In the genomic region with DNA sequence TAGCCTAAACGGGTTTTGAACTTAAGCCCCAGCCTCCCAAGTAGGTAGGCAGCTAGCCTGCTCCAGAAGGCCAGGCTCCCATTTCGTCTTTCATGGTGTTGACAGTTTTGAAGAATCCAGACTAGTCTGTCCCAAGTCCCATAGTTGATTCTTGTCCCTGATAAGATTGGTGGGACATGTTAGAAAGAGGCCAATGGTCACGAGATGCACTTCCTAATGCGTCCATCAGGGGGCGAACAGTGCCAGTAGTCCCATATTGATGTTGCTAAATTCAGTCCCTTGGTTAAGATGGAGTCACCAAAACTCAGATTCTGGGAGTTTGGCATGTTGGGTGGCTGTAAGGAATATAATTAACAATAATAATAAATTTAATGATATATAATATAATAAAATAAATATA, we compare ENCODE assay signal across 10 mouse cellular contexts. TPM values are rescaled to one million over a fixed set of nuclear protein-coding genes. Genes with fewer than 3 reads are reported as not detected.
A peak's percentile ranks its signal among the peaks of the same experiment; 100 is the strongest.
DNase-seq lines count a peak whose midpoint lies in the region; ATAC-seq and TF ChIP-seq lines count a peak whose summit lies in the region.
"Had no signal": no experiment of that assay in that cellular context is flagged by ENCODE, and none has a peak within 500 bp of the region (broad histone marks: within the 10 kb centered on the region; RNA-seq: fewer than 3 reads in every experiment).

No protein-coding gene starts in this region.

- peak; percentile 81 for DNase-seq in heart, adult 11 months
- DNase-seq in spleen, adult 12 weeks (ENCODE audit: low spot score): peak; percentile 10
- no peak for DNase-seq in spleen, postnatal 36 days (ENCODE audit: low spot score in 2 of 2)
- DNase-seq in brain, embryonic 14.5 days (ENCODE audit: low read depth): peak; percentile 47
- peak; percentile 31 for DNase-seq in gastrocnemius, postnatal 14 days
- peak; percentile 59 for DNase-seq in lung, postnatal 0 days (ENCODE audit: low spot score)
- peak; percentile 13 to 25 for DNase-seq in thymus, postnatal 36 days

- H3K4me3 ChIP-seq in heart, embryonic 12.5 days: no peak overlapping the region
- no peak overlapping the region for H3K4me3 ChIP-seq in lung, postnatal 0 days (ENCODE audit: low read depth, low read length)

- H3K27ac ChIP-seq in heart, embryonic 12.5 days (ENCODE audit: poor library complexity, severe bottlenecking): no peak overlapping the region
- no peak overlapping the region for H3K27ac ChIP-seq in lung, postnatal 0 days (ENCODE audit: low read length)

- no peak overlapping the region for H3K4me2 ChIP-seq in heart, embryonic 12.5 days
- H3K4me2 ChIP-seq in lung, postnatal 0 days (replicated peaks; ENCODE audit: low read depth, low read length): no peak overlapping the region

- H3K4me1 ChIP-seq in heart, embryonic 12.5 days (replicated peaks): no peaks in the 10 kb centered on the region
- no peaks in the 10 kb centered on the region for H3K4me1 ChIP-seq in lung, postnatal 0 days (ENCODE audit: insufficient read depth, low read depth, low read length)

- TF ChIP-seq CTCF in brain, embryonic 14.5 days (IDR thresholded peaks at IDR 0.05; ENCODE audit: borderline replicate concordance, extremely low read depth, insufficient read depth, insufficient read length): peak; percentile 70; the same call in 1 of the 2 replicates
- TF ChIP-seq CTCF in lung, postnatal 0 days (IDR thresholded peaks at IDR 0.05): peak; percentile 86

- WGBS in heart, embryonic 12.5 days: 28% methylated on average over 5 of the region's 5 CpGs
- 31% methylated on average over 5 of the region's 5 CpGs for WGBS in lung, postnatal 0 days

- H3K27me3 ChIP-seq in heart, embryonic 12.5 days (replicated peaks): no peaks in the 10 kb centered on the region
- no peaks in the 10 kb centered on the region for H3K27me3 ChIP-seq in lung, postnatal 0 days (replicated peaks; ENCODE audit: insufficient read depth, low read length)

- intact Hi-C loops in gastrocnemius, postnatal 14 days (cut with DNase I; ENCODE audit: low total_unique reads): no loop called here

- no peak overlapping the region for H3K9ac ChIP-seq in heart, embryonic 12.5 days
- no peak overlapping the region for H3K9ac ChIP-seq in lung, postnatal 0 days (replicated peaks; ENCODE audit: low read depth)

- no peaks in the 10 kb centered on the region for H3K36me3 ChIP-seq in heart, embryonic 12.5 days
- no peaks in the 10 kb centered on the region for H3K36me3 ChIP-seq in lung, postnatal 0 days (ENCODE audit: insufficient read depth, low read length)

- ATAC-seq in heart, embryonic 12.5 days (ENCODE audit: insufficient number of reproducible peaks, low FRiP score): no peak
- ATAC-seq in lung, postnatal 0 days: no peak

- no peak for TF ChIP-seq POLR2A in brain, embryonic 14.5 days (IDR thresholded peaks at IDR 0.05; ENCODE audit: borderline replicate concordance, extremely low read depth, insufficient read depth, insufficient read length, poor library complexity, severe bottlenecking)

- H3K9me3 ChIP-seq in heart, embryonic 12.5 days (replicated peaks): no peaks in the 10 kb centered on the region
- no peaks in the 10 kb centered on the region for H3K9me3 ChIP-seq in lung, postnatal 0 days (ENCODE audit: low read length)

- no peak for TF ChIP-seq EP300 in lung, postnatal 0 days (IDR thresholded peaks at IDR 0.05)

RNA-seq across cellular contexts. Expression of a gene that starts 20.6 kb away (rescaled TPM):
- 0.08 TPM in 1 of 2 replicates, not detected in the other for polyA plus RNA-seq in heart, embryonic 12.5 days (2016; fragmentation: Nextera tagmentation; extraction: Ambion mirVana)
- polyA plus RNA-seq in brain, embryonic 14.5 days (2012; rRNA removed): 0.05 and 0.08 TPM in 2 replicates
- not detected for total RNA-seq in gastrocnemius, postnatal 14 days (2021)
- 0.13 and 0.25 TPM in 2 replicates for polyA plus RNA-seq in lung, postnatal 0 days (2015; fragmentation: Nextera tagmentation; extraction: Ambion mirVana)
- polyA plus RNA-seq: neural tube, embryonic 14.5 days had no signal

RNA-seq across cellular contexts. Expression of a gene that starts 28.7 kb away (rescaled TPM):
- 0.60 and 0.69 TPM in 2 replicates for polyA plus RNA-seq in heart, embryonic 12.5 days (2016; fragmentation: Nextera tagmentation; extraction: Ambion mirVana)
- polyA plus RNA-seq in brain, embryonic 14.5 days (2012; rRNA removed): not detected in 2 replicates
- total RNA-seq in gastrocnemius, postnatal 14 days (2021): not detected
- 1.2 and 1.9 TPM in 2 replicates for polyA plus RNA-seq in lung, postnatal 0 days (2015; fragmentation: Nextera tagmentation; extraction: Ambion mirVana)
- total RNA-seq: layer of hippocampus, adult 18-20 months had no signal
- polyA plus RNA-seq: neural tube, embryonic 14.5 days had no signal

RNA-seq across cellular contexts. Expression of a gene that starts 48.9 kb away (rescaled TPM):
- 0.40 and 0.41 TPM in 2 replicates for polyA plus RNA-seq in heart, embryonic 12.5 days (2016; fragmentation: Nextera tagmentation; extraction: Ambion mirVana)
- 0.77 and 0.79 TPM in 2 replicates for polyA plus RNA-seq in brain, embryonic 14.5 days (2012; rRNA removed)
- total RNA-seq in gastrocnemius, postnatal 14 days (2021): under 1 TPM in 1 of 2 experiments, not detected in 1; 0.43 TPM
- 10.4 and 13.4 TPM in 2 replicates for polyA plus RNA-seq in lung, postnatal 0 days (2015; fragmentation: Nextera tagmentation; extraction: Ambion mirVana)

Comparison
In these comparisons a context has a peak if more than half of its experiments do, and no peak if none do; other contexts are left out.
1. DNase-seq: peak in heart, adult 11 months (single experiment), spleen, adult 12 weeks (single experiment), brain, embryonic 14.5 days (single experiment), gastrocnemius, postnatal 14 days (single experiment), lung, postnatal 0 days (single experiment) and thymus, postnatal 36 days (2 of 2); none in spleen, postnatal 36 days (0 of 2).